ENCODE assay signal across 9 mouse cellular contexts in the genomic region with DNA sequence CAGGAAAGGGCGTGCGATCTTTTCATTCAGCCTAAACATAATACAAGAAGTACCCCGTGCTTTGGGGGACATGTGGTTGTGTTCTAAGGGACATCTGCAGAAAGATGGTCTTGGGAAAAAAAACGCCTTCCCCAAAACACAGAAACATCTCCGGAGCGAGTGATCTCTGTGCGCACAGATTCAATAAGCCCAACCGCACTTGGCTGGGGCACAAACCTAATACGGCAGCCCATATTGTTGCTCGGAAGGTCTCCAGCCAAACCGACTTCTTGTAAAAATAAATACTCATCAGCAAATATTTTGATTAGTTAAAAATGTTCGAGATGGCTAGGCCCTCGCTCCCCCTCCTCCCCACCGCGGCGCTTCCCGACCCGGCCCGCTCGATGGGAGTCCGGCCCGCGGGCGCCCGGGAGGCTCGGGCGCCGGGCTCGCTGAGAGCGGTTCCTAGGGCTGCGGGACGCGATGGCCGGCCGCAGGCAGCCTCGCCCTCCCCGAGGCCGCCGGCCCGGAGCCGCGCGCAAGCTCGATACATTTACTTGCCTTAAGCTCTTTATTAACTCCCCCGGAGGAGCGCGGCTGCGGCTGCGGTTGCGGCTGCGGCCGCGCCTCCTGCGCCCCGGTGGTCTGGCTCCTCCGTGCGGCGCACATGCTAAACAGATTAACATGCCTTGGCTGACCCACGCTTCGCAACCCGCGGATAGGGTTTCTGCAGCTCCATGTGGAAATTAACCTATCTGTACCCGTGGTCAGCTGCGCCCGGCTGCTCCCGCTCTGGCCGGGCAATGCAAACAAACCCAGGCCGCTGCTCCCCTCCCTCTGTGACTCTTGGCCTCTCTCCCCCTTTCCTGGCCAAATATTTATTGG. TPM values are rescaled to one million over a fixed set of nuclear protein-coding genes. Genes with fewer than 3 reads are reported as not detected.
DNase-seq lines count a peak whose midpoint lies in the region; ATAC-seq lines count a peak whose summit lies in the region.
"Had no signal": no experiment of that assay in that cellular context is flagged by ENCODE, and none has a peak within 500 bp of the region (broad histone marks: within the 10 kb centered on the region; RNA-seq: fewer than 3 reads in every experiment).

No protein-coding gene starts in this region.

- intact Hi-C loops in heart, postnatal 36 days (cut with DNase I): no loop called here

- H3K4me3 ChIP-seq in embryonic facial prominence, embryonic 12.5 days: peak overlapping the region; percentile 41
- peak overlapping the region; percentile 46 for H3K4me3 ChIP-seq in limb, embryonic 15.5 days
- peak overlapping the region; percentile 42 for H3K4me3 ChIP-seq in neural tube, embryonic 15.5 days (replicated peaks)

- H3K27me3 ChIP-seq in embryonic facial prominence, embryonic 12.5 days: peaks cover 35% of the 10 kb centered on the region
- H3K27me3 ChIP-seq in limb, embryonic 15.5 days: peaks cover 64% of the 10 kb centered on the region
- peaks cover 65% of the 10 kb centered on the region for H3K27me3 ChIP-seq in neural tube, embryonic 15.5 days (replicated peaks)

- H3K9me3 ChIP-seq in embryonic facial prominence, embryonic 12.5 days: no peaks in the 10 kb centered on the region
- H3K9me3 ChIP-seq in limb, embryonic 15.5 days: no peaks in the 10 kb centered on the region
- 0 out of 2 replicates have a peak, but pooled peaks cover 2% of the 10 kb centered on the region for H3K9me3 ChIP-seq in neural tube, embryonic 15.5 days (replicated peaks)

- H3K4me1 ChIP-seq in embryonic facial prominence, embryonic 12.5 days: peaks cover 40% of the 10 kb centered on the region
- peaks cover 34% of the 10 kb centered on the region for H3K4me1 ChIP-seq in limb, embryonic 15.5 days
- peaks cover 23% of the 10 kb centered on the region for H3K4me1 ChIP-seq in neural tube, embryonic 15.5 days

- DNase-seq in right cerebral cortex, postnatal 25 days: peak; percentile 26
- DNase-seq in right cerebral cortex, postnatal 36 days (ENCODE audit: low spot score in 2 of 2): no peak
- peak; percentile 8 to 24 for DNase-seq in heart, postnatal 36 days
- no peak for DNase-seq in thymus, adult 18-20 months
- DNase-seq in cerebellum, adult 8-10 months: no peak

- peak overlapping the region; percentile 54 for H3K9ac ChIP-seq in embryonic facial prominence, embryonic 12.5 days
- H3K9ac ChIP-seq in limb, embryonic 15.5 days: peak overlapping the region; percentile 39; the same call in 1 of the 2 replicates
- peak overlapping the region; percentile 26 for H3K9ac ChIP-seq in neural tube, embryonic 15.5 days (replicated peaks)

- peak overlapping the region; percentile 90 for H3K27ac ChIP-seq in embryonic facial prominence, embryonic 12.5 days
- H3K27ac ChIP-seq in limb, embryonic 15.5 days: peak overlapping the region; percentile 81
- H3K27ac ChIP-seq in neural tube, embryonic 15.5 days (replicated peaks): no peak overlapping the region; the same call in 1 of the 2 replicates

- under 1% methylated on average over 63 of the region's 68 CpGs for whole genome bisulfite sequencing in embryonic facial prominence, embryonic 12.5 days
- 1% methylated on average over 68 of the region's 68 CpGs for WGBS in limb, embryonic 15.5 days
- 1% methylated on average over 67 of the region's 68 CpGs for WGBS in neural tube, embryonic 15.5 days

- peak overlapping the region; percentile 77 for H3K4me2 ChIP-seq in embryonic facial prominence, embryonic 12.5 days (replicated peaks)
- H3K4me2 ChIP-seq in limb, embryonic 15.5 days: peak overlapping the region; percentile 88
- H3K4me2 ChIP-seq in neural tube, embryonic 15.5 days: peak overlapping the region; percentile 82

- no peaks in the 10 kb centered on the region for H3K36me3 ChIP-seq in embryonic facial prominence, embryonic 12.5 days
- H3K36me3 ChIP-seq in limb, embryonic 15.5 days: no peaks in the 10 kb centered on the region
- H3K36me3 ChIP-seq in neural tube, embryonic 15.5 days: no peaks in the 10 kb centered on the region

- ATAC-seq in embryonic facial prominence, embryonic 12.5 days (ENCODE audit: insufficient number of reproducible peaks, insufficient read depth, low FRiP score, low TSS enrichment): peak; percentile 49
- ATAC-seq in limb, embryonic 15.5 days (ENCODE audit: insufficient number of reproducible peaks, low FRiP score, low TSS enrichment, low read depth): peak; percentile 76
- peak; percentile 41; the same call in 1 of the 2 replicates for ATAC-seq in neural tube, embryonic 15.5 days (ENCODE audit: low FRiP score)

RNA-seq across cellular contexts. Expression of gene Foxd1, which starts 37.0 kb away (rescaled TPM):
- polyA plus RNA-seq in embryonic facial prominence, embryonic 12.5 days (2016; fragmentation: Nextera tagmentation; extraction: Ambion mirVana): 9.5 and 9.9 TPM in 2 replicates
- under 1 TPM; 0.05 to 0.08 TPM for total RNA-seq in heart, postnatal 36 days (2021)
- 0.29 TPM in 2 replicates for polyA plus RNA-seq in limb, embryonic 15.5 days (2015; fragmentation: Nextera tagmentation; extraction: Ambion mirVana)
- 0.33 and 0.65 TPM in 2 replicates for polyA plus RNA-seq in neural tube, embryonic 15.5 days (2015; fragmentation: Nextera tagmentation; extraction: Ambion mirVana)
- total RNA-seq: neutrophil, adult 5-6 weeks had no signal

Comparison
In these comparisons a context has a peak if more than half of its experiments do, and no peak if none do; other contexts are left out.
1. DNase-seq: peak in right cerebral cortex, postnatal 25 days (single experiment) and heart, postnatal 36 days (2 of 2); none in right cerebral cortex, postnatal 36 days (0 of 2), thymus, adult 18-20 months (0 of 2) and cerebellum, adult 8-10 months (single experiment).
2. Peak in every context shown above with its lines, with median percentiles within 50 percentile points of each other: ATAC-seq, H3K4me2 ChIP-seq, H3K4me3 ChIP-seq and H3K9ac ChIP-seq.